ENCODE assay signal across 9 mouse cellular contexts in the genomic region with DNA sequence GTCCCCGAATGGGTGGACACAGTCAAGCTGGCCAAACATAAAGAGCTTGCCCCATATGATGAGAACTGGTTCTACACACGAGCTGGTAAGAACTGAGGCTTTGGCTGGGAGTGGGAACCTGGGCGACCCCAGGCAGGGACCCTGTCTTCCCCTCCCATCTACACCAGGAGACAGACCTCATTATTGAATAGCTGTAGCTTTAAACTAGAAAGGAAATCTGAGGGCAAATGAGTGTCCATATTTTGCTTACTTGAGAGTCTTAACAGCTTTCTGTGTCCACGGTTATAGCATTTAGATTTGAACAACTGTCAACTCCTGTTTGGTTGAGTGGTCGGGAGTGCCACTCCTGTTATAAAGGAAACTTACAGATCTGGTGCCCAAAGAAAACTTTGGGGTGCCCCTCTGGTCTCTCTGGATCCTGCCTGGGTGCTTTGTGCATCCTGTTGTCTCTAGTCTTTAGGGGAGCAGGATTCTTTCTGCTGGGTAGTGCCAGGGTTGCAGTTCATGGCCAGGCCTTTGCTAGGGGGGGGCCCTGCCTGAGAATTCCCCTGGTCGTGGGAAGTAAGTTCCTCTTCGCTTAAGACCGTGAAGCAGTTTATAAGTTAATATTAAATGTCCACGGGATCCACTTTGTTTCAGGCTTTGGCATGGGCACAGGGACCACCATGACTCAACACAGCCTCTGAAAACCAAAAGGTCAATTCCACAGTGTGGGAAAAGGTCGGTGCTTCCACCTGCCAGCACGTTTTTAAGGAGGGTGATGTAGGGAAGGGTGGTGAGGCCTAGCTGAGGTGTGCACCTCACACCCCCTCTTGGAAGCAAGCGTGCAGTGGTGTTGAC. TPM values are rescaled to one million over a fixed set of nuclear protein-coding genes. Genes with fewer than 3 reads are reported as not detected.
DNase-seq lines count a peak whose midpoint lies in the region; ATAC-seq and TF ChIP-seq lines count a peak whose summit lies in the region.
"Had no signal": no experiment of that assay in that cellular context is flagged by ENCODE, and none has a peak within 500 bp of the region (broad histone marks: within the 10 kb centered on the region; RNA-seq: fewer than 3 reads in every experiment).

No protein-coding gene starts in this region.

- peak overlapping the region; percentile 100 for H3K9ac ChIP-seq in liver, embryonic 11.5 days (ENCODE audit: low read depth, low read length)

- H3K4me1 ChIP-seq in thymus, adult 2 months (replicated peaks; ENCODE audit: control insufficient read depth, insufficient read depth, low read length) = peaks cover 14% of the 10 kb centered on the region
- H3K4me1 ChIP-seq in liver, embryonic 11.5 days (replicated peaks; ENCODE audit: control insufficient read depth, insufficient read depth, low read length) = peaks cover 27% of the 10 kb centered on the region

- 9% methylated on average over 12 of the region's 12 CpGs for WGBS in thymus, adult 2 months
- 25% methylated on average over 12 of the region's 12 CpGs for WGBS in liver, embryonic 11.5 days

- no peak for TF ChIP-seq CTCF in thymus, adult 2 months (IDR thresholded peaks at IDR 0.05; ENCODE audit: borderline replicate concordance, control insufficient read depth, extremely low read depth, insufficient read depth, low read length, poor library complexity)

- H3K4me2 ChIP-seq in liver, embryonic 11.5 days = peak overlapping the region; percentile 83

- no peak for TF ChIP-seq POLR2A in thymus, adult 2 months (IDR thresholded peaks at IDR 0.05; ENCODE audit: control insufficient read depth, extremely low read depth, insufficient read depth, low read length, poor library complexity)

- H3K4me3 ChIP-seq in thymus, adult 2 months (ENCODE audit: control insufficient read depth, insufficient read depth, low read length) = peak overlapping the region; percentile 73
- peak overlapping the region; percentile 100 for H3K4me3 ChIP-seq in liver, embryonic 11.5 days (ENCODE audit: low read depth, low read length)

- H3K27me3 ChIP-seq in thymus, adult 2 months (ENCODE audit: control insufficient read depth, insufficient read depth, low read length) = no peaks in the 10 kb centered on the region
- H3K27me3 ChIP-seq in liver, embryonic 11.5 days (replicated peaks; ENCODE audit: control insufficient read depth, insufficient read depth, low read length) = no peaks in the 10 kb centered on the region

- H3K27ac ChIP-seq in thymus, adult 2 months (ENCODE audit: control insufficient read depth, insufficient read depth, low read length) = no peak overlapping the region
- H3K27ac ChIP-seq in liver, embryonic 11.5 days (ENCODE audit: low read depth, low read length) = peak overlapping the region; percentile 95

- H3K9me3 ChIP-seq in liver, embryonic 11.5 days (ENCODE audit: control insufficient read depth, low read length) = no peaks in the 10 kb centered on the region

- intact Hi-C loops in gastrocnemius, postnatal 14 days (cut with DNase I; ENCODE audit: low total_unique reads) = no loop called here

- ATAC-seq in liver, embryonic 11.5 days (replicated peaks; ENCODE audit: low FRiP score) = no peak
- no peak for ATAC-seq in megakaryocyte-erythroid progenitor cell, adult 5-6 weeks (replicated peaks; ENCODE audit: low FRiP score, low TSS enrichment, poor library complexity, severe bottlenecking)

- peak; percentile 56 for DNase-seq in cerebellum, adult 9-10 months
- no peak for DNase-seq in cerebellum, adult 18-20 months
- no peak for DNase-seq in thymus, adult 2 months
- no peak for DNase-seq in thymus, postnatal 4 days
- no peak for DNase-seq in liver, embryonic 11.5 days (ENCODE audit: low spot score)
- DNase-seq in gastrocnemius, adult 18-20 months (ENCODE audit: low spot score) = no peak
- DNase-seq in gastrocnemius, postnatal 14 days = no peak

- peaks cover 43% of the 10 kb centered on the region for H3K36me3 ChIP-seq in thymus, adult 2 months (ENCODE audit: control insufficient read depth, insufficient read depth, low read length)
- H3K36me3 ChIP-seq in liver, embryonic 11.5 days (ENCODE audit: control insufficient read depth, insufficient read depth, low read length) = peaks cover 49% of the 10 kb centered on the region

RNA-seq across cellular contexts. Expression of a gene that starts 1.5 kb away (rescaled TPM):
- polyA plus RNA-seq in thymus, adult 2 months (2012; rRNA removed) = 543 and 698 TPM in 2 replicates
- polyA plus RNA-seq in liver, embryonic 11.5 days (2014; fragmentation: Nextera tagmentation; extraction: Ambion mirVana) = 2,415 and 2,620 TPM in 2 replicates
- 4,961 and 5,532 TPM in 2 replicates for total RNA-seq in megakaryocyte-erythroid progenitor cell, adult 5-6 weeks (2014; fragmentation: Nextera tagmentation)
- 979 and 1,008 TPM in 2 replicates for total RNA-seq in megakaryocyte-erythroid progenitor cell, adult 5-6 weeks (2017)
- total RNA-seq in gastrocnemius, adult 18-20 months (2021) = 100 to 1,000 TPM; 312 to 357 TPM
- 100 to 1,000 TPM; 481 to 524 TPM for total RNA-seq in gastrocnemius, postnatal 14 days (2021)

RNA-seq across cellular contexts. Expression of a gene that starts 11.5 kb away (rescaled TPM):
- polyA plus RNA-seq in thymus, adult 2 months (2012; rRNA removed) = 38.2 and 44.0 TPM in 2 replicates
- 0.12 TPM in 1 of 2 replicates, not detected in the other for polyA plus RNA-seq in liver, embryonic 11.5 days (2014; fragmentation: Nextera tagmentation; extraction: Ambion mirVana)
- total RNA-seq in megakaryocyte-erythroid progenitor cell, adult 5-6 weeks (2014; fragmentation: Nextera tagmentation) = 1.5 and 29.5 TPM in 2 replicates
- total RNA-seq in megakaryocyte-erythroid progenitor cell, adult 5-6 weeks (2017) = 4.4 TPM in 1 of 2 replicates, not detected in the other
- total RNA-seq in gastrocnemius, adult 18-20 months (2021) = under 1 TPM in 1 of 2 experiments, not detected in 1; 0.14 TPM
- under 1 TPM; 0.16 to 0.23 TPM for total RNA-seq in gastrocnemius, postnatal 14 days (2021)
- total RNA-seq: hematopoietic stem cell, adult 5-6 weeks had no signal

RNA-seq across cellular contexts. Expression of a gene that starts 15.8 kb away (rescaled TPM):
- polyA plus RNA-seq in thymus, adult 2 months (2012; rRNA removed) = not detected in 2 replicates
- not detected in 2 replicates for polyA plus RNA-seq in liver, embryonic 11.5 days (2014; fragmentation: Nextera tagmentation; extraction: Ambion mirVana)
- total RNA-seq in megakaryocyte-erythroid progenitor cell, adult 5-6 weeks (2014; fragmentation: Nextera tagmentation) = not detected in 2 replicates
- total RNA-seq in megakaryocyte-erythroid progenitor cell, adult 5-6 weeks (2017) = not detected in 2 replicates
- not detected for total RNA-seq in gastrocnemius, adult 18-20 months (2021)
- total RNA-seq in gastrocnemius, postnatal 14 days (2021) = not detected
- total RNA-seq: hematopoietic stem cell, adult 5-6 weeks had no signal

RNA-seq across cellular contexts. Expression of a gene that starts 15.9 kb away (rescaled TPM):
- 0.15 TPM in 1 of 2 replicates, not detected in the other for polyA plus RNA-seq in thymus, adult 2 months (2012; rRNA removed)
- not detected in 2 replicates for polyA plus RNA-seq in liver, embryonic 11.5 days (2014; fragmentation: Nextera tagmentation; extraction: Ambion mirVana)
- not detected in 2 replicates for total RNA-seq in megakaryocyte-erythroid progenitor cell, adult 5-6 weeks (2014; fragmentation: Nextera tagmentation)
- total RNA-seq in megakaryocyte-erythroid progenitor cell, adult 5-6 weeks (2017) = not detected in 2 replicates
- total RNA-seq in gastrocnemius, adult 18-20 months (2021) = not detected
- total RNA-seq in gastrocnemius, postnatal 14 days (2021) = not detected
- total RNA-seq: hematopoietic stem cell, adult 5-6 weeks had no signal

RNA-seq across cellular contexts. Expression of a gene that starts 17.0 kb away (rescaled TPM):
- polyA plus RNA-seq in thymus, adult 2 months (2012; rRNA removed) = 1,726 and 1,877 TPM in 2 replicates
- polyA plus RNA-seq in liver, embryonic 11.5 days (2014; fragmentation: Nextera tagmentation; extraction: Ambion mirVana) = 98.6 and 103 TPM in 2 replicates
- 104 and 120 TPM in 2 replicates for total RNA-seq in megakaryocyte-erythroid progenitor cell, adult 5-6 weeks (2014; fragmentation: Nextera tagmentation)
- total RNA-seq in megakaryocyte-erythroid progenitor cell, adult 5-6 weeks (2017) = 21.9 and 32.8 TPM in 2 replicates
- 10 to 100 TPM; 21.0 to 23.8 TPM for total RNA-seq in gastrocnemius, adult 18-20 months (2021)
- total RNA-seq in gastrocnemius, postnatal 14 days (2021) = 10 to 100 TPM; 32.5 to 38.0 TPM
